Mouse (Mus musculus) embryo, embryonic 9.5 days (tissue): ENCODE results near the gene Trim47.

Experiments used
- DNase-seq: peaks from one replicate; pipeline ENCODE4 v3.0.0-alpha.2; 2017; ENCODE audit errors: extremely low spot score

Trim47 gene

GRCm38 (mm10) chr11:116127156-116127980 is at the start of gene Trim47:
Gene Trim47, minus strand, starts transcription at chr11:116127210.
- peak; percentile 80 for DNase-seq

GRCm38 (mm10) chr11:116176010-116176409 is 49.0 kb upstream of the Trim47 start:
- no peak for DNase-seq

DNA sequence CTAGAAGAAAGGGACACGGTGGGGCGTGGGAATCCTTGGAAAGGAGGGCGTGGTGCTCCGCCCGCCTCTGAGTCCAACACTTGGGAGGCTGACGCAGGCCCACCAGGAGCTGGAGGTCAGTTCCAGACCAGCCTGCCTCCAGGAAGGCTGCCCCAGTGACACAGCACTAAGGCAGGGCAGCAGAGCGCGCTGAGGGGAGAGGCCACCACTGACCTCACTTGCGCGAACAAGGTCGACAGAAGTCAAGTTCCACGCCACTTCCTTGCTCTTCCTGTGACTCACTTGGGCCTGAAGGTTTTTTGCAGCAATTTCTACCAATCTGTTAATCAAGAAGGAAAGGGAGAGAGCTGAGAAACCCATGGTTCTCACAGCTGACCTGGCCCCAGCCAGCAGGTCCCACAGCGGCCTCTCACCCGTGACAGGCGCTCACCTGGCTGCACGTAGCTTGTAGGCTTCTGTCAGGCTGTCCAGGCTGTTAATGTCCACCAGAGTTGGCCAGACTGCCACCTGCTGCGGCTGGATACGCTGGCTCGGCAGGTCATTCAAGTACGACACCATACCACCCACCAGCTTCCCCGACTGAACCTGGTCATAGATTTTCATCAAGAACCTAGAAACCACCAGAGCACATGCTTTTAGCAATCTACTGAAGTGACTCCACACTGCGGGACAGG is 47.9 kb upstream of the Trim47 start:
- DNase-seq = no peak

DNA sequence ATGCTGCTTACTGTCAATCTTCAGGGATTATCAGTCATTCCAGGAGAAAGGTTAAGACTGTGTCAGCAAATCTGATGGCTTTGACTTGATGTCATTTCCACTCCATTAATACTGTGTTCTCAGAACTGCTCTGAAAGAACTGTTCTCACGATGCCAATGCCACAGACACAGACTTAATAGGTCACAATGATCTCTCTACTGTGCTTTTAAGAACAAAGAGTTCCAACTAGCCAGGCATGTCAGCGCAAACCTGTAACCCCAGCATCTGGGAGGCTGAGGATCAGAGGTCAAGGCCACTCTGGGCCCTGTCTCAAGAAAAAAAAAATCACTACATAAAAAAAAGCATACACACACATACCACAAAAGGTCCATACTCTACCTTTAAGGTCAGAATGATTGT is 44.9 kb upstream of the Trim47 start:
- no peak for DNase-seq

- DNase-seq = no peak
These were observed 43.2 kb upstream of the Trim47 start for GRCm38 (mm10) chr11:116170003-116170800.

- DNase-seq = no peak
These were observed 42.2 kb upstream of the Trim47 start for GRCm38 (mm10) chr11:116169214-116169613.

DNA sequence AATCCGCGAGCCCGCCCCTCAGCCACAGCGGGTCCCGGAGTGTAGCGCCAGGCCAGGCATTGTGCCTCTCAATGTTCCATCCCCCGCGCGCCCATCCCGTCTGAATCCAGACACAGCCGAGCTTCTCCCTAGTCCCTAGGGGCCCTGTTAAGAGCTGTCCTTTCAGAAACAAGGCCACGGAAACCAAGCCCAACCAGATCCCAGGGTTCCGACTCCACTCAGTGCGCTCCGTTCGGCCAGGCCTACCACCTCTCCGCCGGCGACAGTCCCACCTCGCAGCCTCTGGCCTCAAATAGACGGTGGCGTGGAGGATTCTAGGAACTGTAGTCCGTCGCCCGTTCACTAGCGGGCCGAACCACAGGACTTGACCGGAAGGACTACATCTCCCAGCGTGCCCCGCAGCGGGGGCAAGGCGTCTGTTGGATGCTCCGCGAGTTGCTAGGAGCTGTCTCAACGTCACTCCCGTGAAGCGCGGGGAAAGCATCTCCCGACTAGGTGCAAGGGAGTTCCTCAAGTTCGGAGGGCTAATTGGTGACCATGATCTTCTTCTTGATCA is 41.0 kb upstream of the Trim47 start, which contains the start of gene Fbf1:
TSS of gene Fbf1 (minus strand) at position 283 of the 556 bp plus-strand sequence.
- DNase-seq = peak; percentile 93

GRCm38 (mm10) chr11:116167232-116167631 is 40.2 kb upstream of the Trim47 start:
- DNase-seq = peak; percentile 24

GRCm38 (mm10) chr11:116163002-116163401 is 36.0 kb upstream of the Trim47 start:
- peak; percentile 24 for DNase-seq

GRCm38 (mm10) chr11:116162146-116162545 is 35.1 kb upstream of the Trim47 start:
- no peak for DNase-seq

GRCm38 (mm10) chr11:116161312-116161711 is 34.3 kb upstream of the Trim47 start:
- DNase-seq = no peak

DNA sequence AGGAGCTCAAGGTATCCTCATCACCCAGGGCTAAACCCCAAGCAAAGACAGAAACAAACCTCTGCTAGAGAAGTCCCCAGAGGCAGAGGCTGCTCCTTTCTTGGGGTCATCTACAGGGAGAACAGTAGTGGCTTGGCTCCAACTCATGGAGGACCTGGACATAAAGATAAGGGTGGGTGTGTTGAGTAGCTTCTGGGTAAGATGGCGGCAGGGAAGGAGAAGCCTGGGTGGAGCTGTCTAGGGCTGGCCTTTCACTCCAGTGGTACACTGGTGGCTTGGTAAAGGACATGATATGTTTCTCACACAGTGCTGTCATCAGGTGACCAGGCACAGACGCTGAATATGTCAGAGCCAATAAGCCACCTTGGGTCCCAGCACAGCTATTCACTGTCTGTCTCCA is 23.9 kb upstream of the Trim47 start:
- DNase-seq = no peak

DNA sequence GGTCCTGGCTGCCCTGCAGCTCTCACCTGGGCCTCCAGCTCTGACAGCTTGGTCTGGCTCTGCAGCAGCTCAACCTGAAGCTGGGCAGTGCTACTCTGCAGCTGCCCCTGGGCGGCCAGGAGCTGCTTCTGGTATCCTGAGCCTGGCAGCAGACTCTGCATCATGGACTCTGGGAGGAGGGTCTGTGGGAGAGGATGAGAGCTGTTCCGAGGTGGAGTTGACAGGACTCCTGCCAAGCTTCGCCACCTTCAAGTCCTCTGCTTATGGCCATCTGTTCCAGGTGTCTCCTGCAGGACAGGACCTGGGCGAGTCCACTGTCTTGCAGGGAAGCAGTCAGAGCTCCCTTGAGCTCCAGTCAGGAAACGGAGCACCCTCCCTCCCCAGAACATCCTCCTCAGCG is 22.3 kb upstream of the Trim47 start:
- no peak for DNase-seq

GRCm38 (mm10) chr11:116148761-116149221 is 21.8 kb upstream of the Trim47 start:
- DNase-seq = no peak

- DNase-seq = no peak
These were observed 19.4 kb upstream of the Trim47 start for GRCm38 (mm10) chr11:116146294-116146985.

GRCm38 (mm10) chr11:116145481-116146293 is 18.7 kb upstream of the Trim47 start:
- DNase-seq = no peak

- no peak for DNase-seq
These were observed 16.5 kb upstream of the Trim47 start for GRCm38 (mm10) chr11:116143468-116143867.

GRCm38 (mm10) chr11:116142211-116142991 is 15.4 kb upstream of the Trim47 start:
- no peak for DNase-seq

DNA sequence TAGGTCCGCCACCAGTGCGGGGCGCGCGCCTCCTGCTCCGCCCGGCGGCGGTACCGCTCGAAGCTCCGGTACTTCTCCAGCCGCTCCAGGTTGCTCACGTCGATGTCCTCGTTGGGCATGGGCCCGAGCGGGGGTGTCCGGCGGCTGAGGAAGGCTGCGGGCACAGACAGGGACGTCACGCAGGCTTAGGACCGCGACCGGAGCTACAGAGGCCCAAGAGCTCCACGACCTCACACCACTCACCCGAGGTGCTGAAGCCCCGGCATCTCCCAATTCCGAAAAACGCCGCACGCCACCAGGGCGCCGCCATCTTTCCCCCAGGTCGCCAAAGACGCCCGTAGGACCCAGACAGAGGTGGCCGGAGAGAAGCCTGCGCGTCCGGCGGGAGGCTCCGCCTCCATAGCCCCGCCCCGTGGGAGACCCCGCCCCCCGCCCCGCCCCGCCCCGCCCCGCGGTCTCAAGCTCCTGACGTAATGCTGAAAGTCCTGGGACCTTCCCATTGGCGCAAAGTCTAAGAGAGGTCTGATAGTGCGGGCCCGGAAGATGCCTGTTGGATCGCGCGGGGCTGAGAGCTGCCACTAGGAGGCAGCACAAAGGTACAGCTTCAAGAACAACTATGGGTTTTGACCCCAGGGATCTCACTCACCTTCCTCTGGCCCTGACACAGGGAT is 11.6 kb upstream of the Trim47 start, which contains the start of gene Mrpl38:
TSS of gene Mrpl38 (minus strand) at position 401 of the 671 bp plus-strand sequence.
- DNase-seq = peak; percentile 98
